Mouse (Mus musculus): ENCODE results near the gene Pced1b. TPM values are rescaled to one million over a fixed set of nuclear protein-coding genes. Genes with fewer than 3 reads are reported as not detected.
"Not testable (repeated sequence)": the region's sequence is repeated elsewhere in the genome, so short reads cannot be mapped to it uniquely, and the experiment has no call there.

The Pced1b gene
- total RNA-seq, 2 experiments from 2014 or later = 17.7 to 19.4 TPM

- peak; percentile 80 for ATAC-seq (replicated peaks; ENCODE audit: low FRiP score, poor library complexity, severe bottlenecking)
Measured at GRCm38 (mm10) chr15:97361771-97362171, 114.9 kb downstream of the Pced1b start.

- ATAC-seq (replicated peaks; ENCODE audit: low FRiP score, poor library complexity, severe bottlenecking) = not testable (repeated sequence)
Measured at GRCm38 (mm10) chr15:97364271-97364670, 117.4 kb downstream of the Pced1b start.

GRCm38 (mm10) chr15:97364968-97365367 is 118.1 kb downstream of the Pced1b start:
- ATAC-seq (replicated peaks; ENCODE audit: low FRiP score, poor library complexity, severe bottlenecking) = no peak

DNA sequence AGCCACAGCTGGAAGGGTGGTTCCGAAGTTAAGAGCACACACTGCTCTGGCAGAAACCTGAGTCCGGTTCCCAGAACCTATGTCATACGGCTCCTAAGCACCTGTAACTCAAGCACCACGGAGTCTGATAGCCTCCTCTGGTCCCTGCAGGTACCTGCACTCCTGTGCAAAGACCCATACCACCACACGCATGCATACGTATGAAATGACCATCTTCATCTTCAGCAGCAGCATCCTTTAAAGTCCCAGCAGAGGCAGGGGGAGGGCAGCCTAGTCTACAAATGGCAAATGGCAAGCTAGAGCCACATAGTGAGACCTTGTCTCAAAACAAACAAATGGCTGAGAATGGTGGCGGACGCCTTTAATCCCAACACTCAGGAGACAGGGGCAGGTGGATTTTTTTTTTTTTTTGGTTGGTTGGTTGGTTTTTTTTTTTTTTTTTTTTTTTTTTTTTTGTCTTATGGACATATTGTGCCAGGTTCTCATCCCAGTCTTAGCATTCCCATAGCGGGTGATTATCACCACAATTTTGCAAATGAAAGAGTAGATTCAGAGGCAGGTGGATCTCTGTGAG is 121.2 kb downstream of the Pced1b start:
- no peak for ATAC-seq (replicated peaks; ENCODE audit: low FRiP score, poor library complexity, severe bottlenecking)

DNA sequence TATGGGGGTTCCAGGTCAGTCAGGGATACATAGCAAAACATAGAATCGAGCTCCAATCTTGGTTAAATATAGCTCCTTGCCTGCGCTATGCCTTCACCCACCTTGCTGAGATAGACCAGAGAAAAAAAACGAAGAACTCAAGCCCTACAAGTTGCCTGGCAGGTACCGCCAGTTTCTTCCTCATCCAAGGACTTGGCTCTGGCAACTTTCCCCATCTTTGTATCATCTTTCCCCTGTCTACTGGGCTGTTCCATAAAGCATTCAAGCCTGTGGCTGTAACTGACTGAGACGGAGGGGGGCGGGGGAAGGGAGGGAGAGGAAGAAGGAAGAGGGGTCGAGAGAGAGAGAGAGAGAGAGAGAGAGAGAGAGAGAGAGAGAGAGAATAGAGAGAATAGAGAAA is 121.7 kb downstream of the Pced1b start:
- no peak for ATAC-seq (replicated peaks; ENCODE audit: low FRiP score, poor library complexity, severe bottlenecking)

- no peak for ATAC-seq (replicated peaks; ENCODE audit: low FRiP score, poor library complexity, severe bottlenecking)
Measured at GRCm38 (mm10) chr15:97369144-97369543, 122.2 kb downstream of the Pced1b start.

- no peak for ATAC-seq (replicated peaks; ENCODE audit: low FRiP score, poor library complexity, severe bottlenecking)
Measured at GRCm38 (mm10) chr15:97370880-97371279, 124.0 kb downstream of the Pced1b start.

DNA sequence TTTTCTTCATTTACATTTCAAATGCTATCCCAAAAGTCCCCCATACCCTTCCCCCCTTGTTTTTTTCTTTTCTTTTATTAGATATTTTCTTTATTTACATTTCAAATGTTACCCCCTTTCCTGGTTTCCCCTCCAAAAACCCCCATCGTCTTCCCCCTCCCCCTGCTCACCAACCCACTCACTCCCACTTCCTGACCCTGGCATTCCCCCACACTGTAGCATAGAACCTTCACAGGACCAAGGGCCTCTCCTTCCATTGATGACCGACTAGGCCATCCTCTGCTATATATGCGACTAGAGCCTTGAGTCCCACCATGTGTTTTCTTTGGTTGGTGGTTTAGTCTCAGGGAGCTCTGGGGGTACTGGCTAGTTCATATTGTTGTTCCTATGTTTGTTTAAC is 125.1 kb downstream of the Pced1b start:
- ATAC-seq (replicated peaks; ENCODE audit: low FRiP score, poor library complexity, severe bottlenecking) = not testable (repeated sequence)

DNA sequence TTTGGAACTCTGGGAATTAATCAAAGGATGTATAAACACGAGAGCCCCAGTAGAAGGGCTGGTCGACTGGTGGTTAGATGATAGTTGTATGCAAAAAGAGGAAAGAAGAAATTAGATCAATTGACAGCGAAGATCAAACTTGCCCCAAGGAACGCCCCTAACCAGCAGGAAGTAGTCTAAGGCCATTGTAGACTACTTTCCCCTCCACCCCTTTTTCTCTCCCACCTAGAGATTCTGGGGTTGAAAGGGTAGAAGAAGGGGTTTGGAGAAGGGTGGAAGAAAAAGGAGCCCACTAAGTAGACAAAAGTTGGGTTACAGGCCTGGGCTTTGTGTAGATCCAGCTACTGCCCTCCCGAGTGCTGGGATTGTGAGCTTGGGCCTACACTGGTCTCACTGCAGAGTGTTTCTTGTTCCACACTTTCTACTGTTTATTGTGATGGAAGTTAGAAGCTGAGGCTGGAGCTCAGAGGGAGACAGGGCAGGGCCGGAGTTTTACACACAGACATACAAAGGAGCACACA is 125.8 kb downstream of the Pced1b start:
- ATAC-seq (replicated peaks; ENCODE audit: low FRiP score, poor library complexity, severe bottlenecking) = no peak

- ATAC-seq (replicated peaks; ENCODE audit: low FRiP score, poor library complexity, severe bottlenecking) = no peak
Measured at GRCm38 (mm10) chr15:97373203-97374084, 126.5 kb downstream of the Pced1b start.

- ATAC-seq (replicated peaks; ENCODE audit: low FRiP score, poor library complexity, severe bottlenecking) = no peak
Measured at GRCm38 (mm10) chr15:97374085-97374844, 127.4 kb downstream of the Pced1b start.

DNA sequence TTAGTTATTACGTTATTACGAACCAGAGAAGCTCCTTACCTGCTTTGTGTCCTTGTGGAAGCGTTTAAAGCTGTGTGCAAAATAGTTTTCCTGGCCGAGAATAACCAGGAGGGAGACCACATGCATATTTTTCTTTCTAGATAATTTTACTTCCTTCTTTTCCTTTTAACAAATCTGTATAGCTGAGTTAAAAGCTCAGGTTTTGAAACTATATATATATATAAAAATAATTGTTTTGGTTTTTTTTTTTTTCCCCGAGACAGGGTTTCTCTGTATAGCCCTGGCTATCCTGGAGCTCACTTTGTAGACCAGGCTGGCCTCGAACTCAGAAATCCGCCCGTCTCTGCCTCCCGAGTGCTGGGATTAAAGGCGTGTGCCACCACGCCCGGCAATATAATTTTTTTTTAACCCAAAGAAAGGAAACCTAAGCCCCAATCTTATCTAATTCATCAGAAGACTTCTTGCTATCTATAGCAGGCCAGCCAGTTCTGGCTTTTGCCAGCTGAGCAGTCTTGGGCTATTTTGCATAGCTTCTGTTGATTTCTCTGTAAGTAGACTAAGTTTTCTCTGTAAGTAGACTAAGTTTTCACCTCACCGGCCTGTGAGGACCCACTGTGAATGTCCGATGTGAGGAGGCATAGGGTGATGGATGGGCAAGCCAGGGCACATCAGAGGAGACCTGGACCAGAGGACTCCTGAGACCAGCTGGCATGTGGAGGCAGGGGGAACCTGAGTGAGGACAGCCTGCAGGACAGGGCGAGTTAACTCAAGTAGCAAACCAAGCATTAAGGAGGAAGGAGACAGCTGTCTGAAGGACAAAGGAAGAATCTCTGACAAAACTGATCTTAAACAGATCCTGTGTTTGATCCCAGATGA is 128.2 kb downstream of the Pced1b start:
- no peak for ATAC-seq (replicated peaks; ENCODE audit: low FRiP score, poor library complexity, severe bottlenecking)

DNA sequence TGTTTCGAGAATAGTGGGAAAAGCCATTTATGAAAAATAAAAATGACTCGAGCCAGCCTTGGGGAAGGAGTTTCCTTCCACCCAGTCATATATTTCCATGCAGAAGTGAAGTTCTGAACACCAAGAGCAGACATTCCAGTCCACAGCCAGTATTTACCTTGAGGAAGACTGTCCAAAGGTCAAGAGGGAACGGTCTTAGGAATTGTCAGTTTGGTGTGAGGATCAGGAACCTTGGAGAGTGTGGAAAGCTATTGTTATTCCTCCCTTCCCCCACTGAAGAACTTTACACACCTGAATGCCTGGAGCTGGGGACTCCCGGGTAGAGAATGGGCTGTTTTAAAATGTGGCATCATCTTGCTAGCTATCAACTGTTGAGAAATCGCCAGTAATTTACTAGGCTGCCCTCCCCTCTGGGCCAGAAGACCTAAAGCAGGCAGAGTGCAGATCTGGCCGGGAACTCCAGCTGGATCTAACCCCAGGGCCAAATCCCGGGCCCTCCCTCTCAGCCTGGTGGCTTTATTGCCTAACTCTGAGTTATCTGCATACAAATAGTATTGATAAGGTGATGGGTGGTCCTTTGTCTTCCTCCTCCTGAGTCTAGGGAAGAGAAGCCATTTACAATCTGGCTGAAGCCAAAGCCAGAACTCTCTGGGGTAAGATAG is 129.3 kb downstream of the Pced1b start:
- ATAC-seq (replicated peaks; ENCODE audit: low FRiP score, poor library complexity, severe bottlenecking) = no peak

DNA sequence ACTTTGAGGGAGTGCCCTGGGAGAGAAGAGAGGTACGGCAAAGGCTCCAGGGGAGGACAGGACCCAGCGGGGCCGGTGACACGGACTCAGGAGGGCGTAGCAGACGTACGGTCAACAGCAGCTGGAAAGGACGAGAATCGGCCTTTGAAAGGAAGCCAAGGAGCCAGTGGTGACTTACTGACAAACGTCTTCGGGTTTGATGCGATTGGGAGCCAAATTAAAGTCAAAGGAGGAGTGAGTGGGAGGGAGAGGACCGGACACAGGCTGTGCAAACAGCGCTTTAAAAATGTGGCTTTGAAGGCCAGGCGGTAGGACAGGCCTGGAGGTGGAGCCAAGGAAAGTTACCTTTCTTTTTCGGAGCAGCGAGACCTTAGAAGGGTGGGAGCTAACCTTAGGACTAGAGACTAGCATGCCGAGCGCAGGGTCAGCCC is 129.9 kb downstream of the Pced1b start:
- no peak for ATAC-seq (replicated peaks; ENCODE audit: low FRiP score, poor library complexity, severe bottlenecking)

GRCm38 (mm10) chr15:97378061-97378460 is 131.2 kb downstream of the Pced1b start:
- no peak for ATAC-seq (replicated peaks; ENCODE audit: low FRiP score, poor library complexity, severe bottlenecking)

DNA sequence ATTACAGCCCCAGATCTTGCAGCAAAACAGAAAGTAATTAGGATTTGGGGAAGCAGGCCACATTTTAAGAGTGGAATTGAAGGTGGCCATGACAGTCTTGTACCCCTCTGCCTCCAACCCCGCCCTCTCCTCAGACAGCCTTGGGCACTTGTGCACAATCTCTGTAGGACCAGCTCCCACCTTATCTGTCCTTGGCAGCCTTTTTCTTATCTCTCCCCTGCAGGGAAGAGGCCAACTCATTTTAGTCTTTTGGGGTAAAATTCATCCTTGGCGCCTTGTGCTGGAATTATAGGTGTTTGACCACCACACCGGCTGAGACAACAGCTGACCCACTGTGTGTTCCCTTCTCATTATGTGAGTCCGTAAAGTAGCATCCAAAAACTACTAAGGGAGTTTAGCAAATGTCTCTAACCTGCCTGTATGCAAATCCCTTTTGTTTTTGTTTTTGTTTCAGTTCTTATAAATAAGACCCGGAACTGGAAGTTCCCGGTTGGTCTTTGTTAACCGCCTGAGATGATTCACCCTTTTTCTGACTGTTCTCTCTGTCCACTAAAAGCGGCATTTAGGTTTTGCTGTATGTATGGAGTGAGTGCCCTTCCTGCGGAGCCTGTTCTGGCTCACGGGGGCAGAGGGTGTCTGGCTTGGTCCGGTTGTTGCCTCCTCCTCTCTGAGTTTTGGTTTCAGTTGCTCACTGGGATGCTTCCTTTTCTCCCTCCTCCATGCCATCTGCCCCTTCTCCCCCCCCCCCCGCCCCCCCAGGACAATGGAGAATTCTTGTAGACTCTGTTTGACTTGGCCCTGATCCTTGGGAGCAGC is 132.8 kb downstream of the Pced1b start:
- ATAC-seq (replicated peaks; ENCODE audit: low FRiP score, poor library complexity, severe bottlenecking) = peak; percentile 98

DNA sequence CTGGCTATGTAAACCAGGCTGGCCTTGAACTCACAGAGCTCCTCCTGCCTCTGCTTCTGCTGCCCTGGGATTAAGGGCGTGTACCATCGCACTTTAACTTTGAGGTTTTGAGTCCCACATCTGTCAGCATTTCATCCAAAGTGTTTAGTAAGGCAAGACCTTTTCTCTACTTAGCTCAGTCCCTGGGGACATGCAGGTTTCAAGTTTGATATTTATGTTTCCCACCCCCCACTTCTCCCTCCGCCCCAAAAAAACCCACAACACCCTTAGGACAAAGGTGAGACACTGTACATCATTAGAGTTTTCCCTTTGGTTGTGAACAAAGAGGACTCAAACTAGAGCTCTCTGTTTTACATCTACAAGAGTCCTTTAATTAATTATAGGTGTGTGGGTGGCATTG is 135.7 kb downstream of the Pced1b start:
- no peak for ATAC-seq (replicated peaks; ENCODE audit: low FRiP score, poor library complexity, severe bottlenecking)

- ATAC-seq (replicated peaks; ENCODE audit: low FRiP score, poor library complexity, severe bottlenecking) = no peak
Measured at GRCm38 (mm10) chr15:97383523-97384141, 136.7 kb downstream of the Pced1b start.
